Mouse (Mus musculus): ENCODE results near the gene Hapln3. TPM values are rescaled to one million over a fixed set of nuclear protein-coding genes. Genes with fewer than 3 reads are reported as not detected.

Gene Hapln3
- total and polyA plus RNA-seq, 2 experiments from 2014 or later, result 2.7 to 3.5 TPM

GRCm38 (mm10) chr7:79079212-79079611, 51.6 kb downstream of the Hapln3 start:
- no peaks in the 10 kb centered on the region for H3K27me3 ChIP-seq (ENCODE audit: insufficient read depth, low read length)
- DNase-seq, result peak; percentile 37
- H3K9me3 ChIP-seq (ENCODE audit: low read length), result no peaks in the 10 kb centered on the region
- H3K4me1 ChIP-seq (ENCODE audit: insufficient read depth), result no peaks in the 10 kb centered on the region
- ATAC-seq, result peak; percentile 50; the same call in 1 of the 2 replicates
- H3K9ac ChIP-seq, result no peak overlapping the region
- 43% methylated on average over 3 of the region's 3 CpGs for WGBS
- TF ChIP-seq CTCF (IDR thresholded peaks at IDR 0.05; ENCODE audit: low read depth), result no peak
- no peaks in the 10 kb centered on the region for H3K36me3 ChIP-seq (ENCODE audit: insufficient read depth)
- no peak overlapping the region for H3K4me2 ChIP-seq (ENCODE audit: low read depth)
- no peak overlapping the region for H3K4me3 ChIP-seq (ENCODE audit: low read depth, low read length)
- H3K27ac ChIP-seq (ENCODE audit: low read depth, low read length), result no peak overlapping the region

DNA sequence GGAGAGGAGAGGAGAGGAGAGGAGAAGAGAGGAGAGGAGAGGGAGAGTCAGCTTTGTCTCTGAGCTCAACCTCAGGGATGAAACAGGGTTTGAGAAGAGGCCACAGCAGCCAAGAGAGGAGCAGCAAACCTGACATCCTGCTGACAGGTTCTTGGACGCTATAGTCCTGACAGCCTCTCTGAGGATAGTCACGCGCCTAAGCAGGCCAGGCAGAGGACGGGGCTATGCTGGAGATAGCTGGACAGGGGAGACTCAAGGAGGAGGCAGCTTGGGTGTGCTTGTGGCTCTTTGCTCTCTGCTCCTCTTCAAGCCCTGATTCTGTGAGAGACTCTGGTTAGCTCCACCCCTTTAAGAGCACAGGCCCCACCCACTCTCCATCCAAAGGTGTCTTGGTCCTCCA, 62.6 kb downstream of the Hapln3 start:
- no peak for DNase-seq
- WGBS, result 49% methylated on average over 4 of the region's 4 CpGs
- Histone ChIP-seq H3K4me2 (ENCODE audit: low read depth) (no peak overlapping the region), H3K36me3 (ENCODE audit: insufficient read depth) (no peaks in the 10 kb centered on the region), H3K9ac (no peak overlapping the region), H3K4me3 (ENCODE audit: low read depth, low read length) (no peak overlapping the region), H3K27me3 (ENCODE audit: insufficient read depth, low read length) (no peaks in the 10 kb centered on the region), H3K4me1 (ENCODE audit: insufficient read depth) (no peaks in the 10 kb centered on the region), H3K9me3 (ENCODE audit: low read length) (no peaks in the 10 kb centered on the region), H3K27ac (ENCODE audit: low read depth, low read length) (no peak overlapping the region)
- no peak for ATAC-seq
- TF ChIP-seq CTCF (IDR thresholded peaks at IDR 0.05; ENCODE audit: low read depth), result no peak

DNA sequence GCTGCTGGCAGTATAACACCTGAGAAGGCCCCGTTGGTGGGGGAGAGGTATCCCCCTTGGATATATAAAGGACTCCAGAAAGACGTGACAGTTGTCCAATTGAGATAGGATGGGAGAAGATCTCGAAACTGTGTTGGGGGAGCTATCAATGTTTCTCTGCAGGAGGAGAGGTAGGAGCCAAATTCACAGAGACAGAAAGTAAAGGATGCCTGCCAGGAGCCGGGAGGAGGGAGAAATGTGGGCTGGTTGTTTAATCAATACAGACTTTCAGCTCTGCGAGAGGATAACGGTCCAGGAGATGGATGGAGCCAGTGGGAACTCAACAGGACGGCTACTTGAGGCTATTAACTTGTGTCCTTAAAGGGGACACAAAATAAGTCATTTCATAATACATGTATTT, 63.4 kb downstream of the Hapln3 start:
- DNase-seq, result no peak
- H3K9ac ChIP-seq, result no peak overlapping the region
- no peaks in the 10 kb centered on the region for H3K4me1 ChIP-seq (ENCODE audit: insufficient read depth)
- ATAC-seq, result no peak
- H3K4me2 ChIP-seq (ENCODE audit: low read depth), result no peak overlapping the region
- H3K27ac ChIP-seq (ENCODE audit: low read depth, low read length), result no peak overlapping the region
- no peaks in the 10 kb centered on the region for H3K27me3 ChIP-seq (ENCODE audit: insufficient read depth, low read length)
- H3K9me3 ChIP-seq (ENCODE audit: low read length), result no peaks in the 10 kb centered on the region
- H3K36me3 ChIP-seq (ENCODE audit: insufficient read depth), result no peaks in the 10 kb centered on the region
- WGBS, result 52% methylated on average over 7 of the region's 7 CpGs
- no peak for TF ChIP-seq CTCF (IDR thresholded peaks at IDR 0.05; ENCODE audit: low read depth)
- H3K4me3 ChIP-seq (ENCODE audit: low read depth, low read length), result no peak overlapping the region

Other genes with a start within 250 kb of the Hapln3 start
- gene Aen, start 235.2 kb downstream of the Hapln3 start, total RNA-seq (2014; rRNA removed), result 40.5 and 43.1 TPM in 2 replicates
- gene Aen, start 235.2 kb downstream of the Hapln3 start, polyA plus RNA-seq (2015; fragmentation: Nextera tagmentation; extraction: Ambion mirVana), result 57.7 and 58.9 TPM in 2 replicates
- 0.38 and 2.2 TPM in 2 replicates for gene Isg20, start 217.6 kb downstream of the Hapln3 start, total RNA-seq (2014; rRNA removed)
- gene Isg20, start 217.6 kb downstream of the Hapln3 start, polyA plus RNA-seq (2015; fragmentation: Nextera tagmentation; extraction: Ambion mirVana), result 0.87 and 1.6 TPM in 2 replicates
- 1.4 and 5.0 TPM in 2 replicates for gene Acan, start 77.5 kb downstream of the Hapln3 start, total RNA-seq (2014; rRNA removed)
- gene Acan, start 77.5 kb downstream of the Hapln3 start, polyA plus RNA-seq (2015; fragmentation: Nextera tagmentation; extraction: Ambion mirVana), result 0.28 and 0.50 TPM in 2 replicates
- 155 and 184 TPM in 2 replicates for gene Mfge8, start 18.0 kb upstream of the Hapln3 start, total RNA-seq (2014; rRNA removed)
- 221 and 275 TPM in 2 replicates for gene Mfge8, start 18.0 kb upstream of the Hapln3 start, polyA plus RNA-seq (2015; fragmentation: Nextera tagmentation; extraction: Ambion mirVana)
- 66.8 and 88.0 TPM in 2 replicates for gene Abhd2, start 142.2 kb upstream of the Hapln3 start, total RNA-seq (2014; rRNA removed)
- gene Abhd2, start 142.2 kb upstream of the Hapln3 start, polyA plus RNA-seq (2015; fragmentation: Nextera tagmentation; extraction: Ambion mirVana), result 22.5 and 26.0 TPM in 2 replicates